Mouse (Mus musculus) liver, adult (tissue): ENCODE results near the gene Arhgef28.
A peak's percentile ranks its signal among the peaks of the same experiment; 100 is the strongest.

ENCODE experiments used
- GATA4 ChIP-seq: IDR thresholded peaks from 2 replicates; pipeline ENCODE4 v1.6.1; 2014; ENCODE audit warnings: mild to moderate bottlenecking, low read length; ENCODE audit not compliant: insufficient replicate concordance

The Arhgef28 gene

DNA sequence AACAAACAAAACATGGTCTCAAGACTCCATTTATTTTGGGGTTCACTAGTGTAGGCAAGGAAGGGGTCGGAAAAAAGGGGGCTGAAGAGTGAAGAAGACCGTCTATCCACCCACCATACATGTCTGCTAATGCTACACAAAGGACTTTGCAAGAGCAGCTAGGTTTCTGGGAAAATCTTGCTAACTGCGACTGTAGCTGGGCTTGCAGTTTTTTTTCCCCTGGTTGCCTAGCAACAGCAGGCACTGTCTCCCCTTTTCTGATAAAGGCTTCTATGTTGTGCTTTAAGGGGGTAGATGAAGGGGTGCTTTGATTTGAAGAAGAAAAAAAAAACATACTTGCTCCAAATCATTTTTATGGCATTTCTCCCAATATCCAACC lies 305.9 kb downstream of the Arhgef28 start:
- no peak for TF ChIP-seq GATA4

DNA sequence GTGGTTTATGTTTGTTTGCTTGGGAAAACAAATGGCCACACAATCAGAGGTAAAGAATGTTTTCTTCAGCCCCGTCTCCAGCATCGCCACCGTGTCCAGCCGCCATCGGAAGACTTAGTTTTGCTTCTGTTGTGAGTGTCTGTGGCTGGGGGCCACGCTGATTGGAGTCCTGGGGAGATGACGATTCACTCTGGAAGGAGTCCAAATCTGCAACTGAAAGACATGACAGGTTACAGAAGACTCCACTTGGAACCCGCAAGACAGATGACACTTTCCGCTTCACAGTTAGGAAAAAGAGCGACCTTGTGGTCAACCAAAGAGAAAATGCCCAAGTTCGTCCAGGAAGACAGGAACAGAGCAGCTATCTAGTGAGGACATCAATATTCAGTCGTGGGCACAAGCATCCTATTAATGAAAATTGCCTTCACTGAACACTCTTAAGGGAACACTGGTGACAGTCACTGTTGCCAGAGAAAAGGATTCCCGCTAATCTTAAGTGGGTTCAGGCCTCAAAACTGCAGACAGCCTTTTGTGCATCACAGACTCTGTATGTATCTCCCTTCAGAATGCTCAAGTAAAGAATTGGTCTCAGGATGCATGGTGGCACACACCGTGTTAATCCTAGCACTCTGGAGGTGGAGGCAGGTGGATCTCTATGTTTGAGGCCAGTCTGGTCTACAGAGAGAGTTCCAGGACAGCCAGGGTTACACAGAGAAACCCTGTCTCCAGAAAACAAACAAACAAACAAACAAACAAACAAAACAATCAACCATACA lies 306.4 kb downstream of the Arhgef28 start:
- TF ChIP-seq GATA4 = no peak

DNA sequence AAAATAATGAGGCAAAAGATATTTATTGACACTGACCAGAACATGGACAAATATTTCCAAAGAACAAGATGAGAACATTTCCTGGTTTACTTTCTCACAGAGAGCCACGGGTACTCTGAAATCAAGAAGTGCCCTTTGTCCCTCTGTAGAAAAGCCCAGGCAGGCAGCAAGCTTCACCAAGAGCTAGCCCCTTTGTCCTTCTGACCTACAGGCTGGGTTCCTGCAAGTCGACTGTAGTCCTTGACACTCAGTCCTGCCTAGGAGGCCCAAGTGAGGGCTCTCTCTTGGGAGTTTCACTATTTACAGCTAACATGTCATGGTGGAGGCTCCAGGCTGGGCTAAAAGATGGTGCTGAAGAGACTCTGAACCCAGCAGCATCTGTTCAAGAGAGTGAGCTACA lies 307.6 kb downstream of the Arhgef28 start:
- TF ChIP-seq GATA4 = no peak

DNA sequence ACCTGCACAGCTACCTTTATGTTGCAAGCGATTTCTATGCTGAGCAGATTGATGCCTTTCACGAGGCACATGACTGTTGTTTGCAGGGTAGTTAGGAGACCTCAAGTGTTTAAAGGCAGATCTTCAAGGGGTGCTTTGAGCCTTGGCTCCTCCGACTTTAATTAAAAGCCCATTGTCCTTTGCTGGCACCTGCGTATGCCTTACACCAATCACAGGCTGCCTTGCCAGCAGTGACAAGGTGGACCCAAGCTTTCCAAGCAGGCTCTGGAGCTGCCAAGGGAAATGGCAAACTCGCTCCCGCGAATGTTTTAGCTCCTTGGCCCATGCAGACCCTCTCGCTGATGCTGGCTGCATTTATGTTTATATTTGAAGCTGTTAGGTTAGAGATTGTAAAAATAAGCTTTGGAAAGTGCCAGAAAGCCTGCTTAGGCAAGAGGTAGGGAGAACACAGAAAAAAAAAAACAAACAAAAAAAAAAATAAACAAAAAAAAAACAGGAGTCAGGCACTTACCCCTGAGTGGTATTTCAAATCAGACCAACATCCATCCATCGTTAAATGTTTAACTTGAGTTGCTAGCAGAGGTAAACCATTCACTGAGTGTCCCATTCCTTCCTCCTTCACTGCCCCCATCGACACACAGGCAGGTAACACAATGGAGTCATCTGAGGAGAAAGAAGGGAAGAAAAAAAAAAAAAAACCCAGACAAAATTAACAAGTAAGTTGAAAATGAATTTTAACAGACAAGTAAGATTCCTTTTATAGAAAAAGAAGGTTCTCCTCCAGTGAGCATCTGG lies 313.0 kb downstream of the Arhgef28 start:
- no peak for TF ChIP-seq GATA4

DNA sequence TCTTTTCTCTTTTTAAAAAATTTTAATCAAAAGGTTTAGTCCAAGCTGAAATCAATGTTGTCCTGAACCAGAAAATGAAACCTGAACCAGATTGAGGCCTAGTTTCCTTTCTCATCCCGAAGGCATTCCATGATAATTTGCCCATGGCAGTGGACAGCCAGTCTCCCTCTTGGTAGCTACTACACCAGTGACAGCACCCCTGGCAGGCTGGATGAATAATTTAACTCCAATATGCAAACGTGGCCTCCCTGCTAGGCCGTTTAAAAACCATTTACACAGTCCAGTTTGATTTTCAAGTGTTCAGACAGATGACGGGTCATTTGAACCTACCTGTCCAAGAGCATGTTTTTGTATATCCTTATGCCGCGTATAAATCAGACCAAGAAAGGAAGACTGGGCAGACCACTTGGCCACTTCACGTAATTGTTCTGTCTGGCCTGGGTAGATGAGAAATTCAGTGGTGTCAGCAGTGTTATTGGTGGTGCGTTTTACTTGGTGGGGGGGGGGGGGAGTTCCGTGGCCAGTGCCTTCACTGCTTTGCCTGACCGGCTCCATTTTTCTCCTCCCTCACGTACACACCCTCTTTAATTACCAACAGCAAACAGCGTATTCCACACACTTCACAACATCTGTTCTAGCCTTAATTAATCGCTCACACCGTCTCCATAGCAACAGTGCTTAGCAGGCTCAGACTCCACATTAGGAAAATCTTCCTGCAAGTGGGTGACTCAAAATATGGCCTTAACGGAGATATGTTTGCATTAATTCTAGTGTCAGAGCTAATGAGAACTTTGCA lies 314.0 kb downstream of the Arhgef28 start:
- no peak for TF ChIP-seq GATA4

DNA sequence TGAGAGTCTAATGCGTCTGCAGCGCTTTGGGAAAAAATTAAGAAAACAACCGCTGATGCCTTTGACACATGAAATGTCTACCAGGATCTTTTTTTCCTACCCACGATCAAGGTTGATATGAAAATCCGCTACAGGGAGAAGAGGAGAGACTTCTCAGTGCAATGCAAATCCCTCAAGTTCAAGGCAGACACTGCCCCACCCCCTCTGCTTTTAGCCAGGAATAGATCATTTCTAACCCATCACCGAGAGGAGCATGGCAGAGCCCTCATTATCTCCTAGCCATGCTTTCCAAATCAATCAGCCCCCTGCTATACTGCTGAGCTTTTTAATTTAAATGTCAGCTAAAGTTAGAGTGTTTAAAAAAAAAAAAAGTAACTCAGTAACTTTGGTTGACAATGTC lies 318.2 kb downstream of the Arhgef28 start:
- TF ChIP-seq GATA4 = no peak

DNA sequence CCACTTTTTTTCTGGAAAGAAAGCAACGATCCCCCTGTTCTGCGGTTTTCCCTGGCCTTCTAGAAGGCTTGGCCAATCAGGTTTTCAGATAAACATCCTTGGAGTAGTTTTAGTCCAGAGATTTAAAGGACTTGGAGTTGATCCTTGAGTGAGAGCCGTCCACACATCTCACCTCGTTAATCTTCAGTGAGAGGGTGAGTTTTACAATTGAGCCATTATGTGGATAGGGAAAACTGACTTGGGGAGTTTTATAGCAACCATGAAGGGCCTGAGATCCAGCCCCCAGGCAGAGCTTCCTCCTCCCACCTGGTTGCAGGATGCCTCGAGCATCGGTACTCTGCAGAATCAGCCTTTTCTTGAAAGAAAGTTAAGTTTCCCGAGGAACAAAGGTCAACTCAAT lies 318.7 kb downstream of the Arhgef28 start:
- no peak for TF ChIP-seq GATA4

DNA sequence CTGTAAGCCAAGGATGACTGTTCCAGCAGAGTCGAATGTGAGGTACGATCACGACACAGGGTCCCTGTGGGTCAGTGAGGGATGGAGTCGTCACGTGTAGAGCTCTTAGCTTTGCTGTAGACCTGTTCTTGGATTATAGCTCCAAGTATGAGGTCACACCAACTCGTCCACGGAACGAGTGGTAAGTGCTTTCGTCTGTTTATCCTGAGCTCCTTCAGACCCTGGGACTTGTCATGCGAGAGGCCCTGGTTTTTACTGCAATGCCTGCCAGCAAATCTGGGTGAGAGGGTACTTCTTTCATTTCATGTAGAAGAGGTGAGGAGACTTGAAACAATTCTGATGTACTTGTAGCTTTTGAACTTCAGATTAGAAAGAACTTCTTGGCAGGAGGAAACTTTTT lies 322.6 kb downstream of the Arhgef28 start:
- TF ChIP-seq GATA4 = no peak

DNA sequence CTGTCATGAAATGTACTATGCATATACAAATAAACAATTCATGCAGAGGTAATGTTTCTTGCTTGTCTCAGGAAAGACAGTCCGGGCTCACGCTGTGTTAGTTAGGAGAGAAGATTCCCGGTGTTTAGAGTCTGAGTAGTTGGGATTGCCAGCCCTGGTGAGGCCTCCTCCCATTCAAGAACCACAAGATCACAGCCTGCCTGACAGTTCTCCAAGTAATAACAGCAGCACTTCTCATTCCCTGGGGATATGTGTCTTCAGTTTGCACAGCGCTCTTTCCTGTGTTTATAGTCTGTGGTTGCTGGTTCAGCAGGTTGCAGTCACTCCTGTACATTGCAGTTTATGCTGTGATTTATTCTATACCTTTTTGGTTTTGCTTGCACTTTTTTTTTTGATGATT lies 329.8 kb downstream of the Arhgef28 start:
- TF ChIP-seq GATA4 = no peak

DNA sequence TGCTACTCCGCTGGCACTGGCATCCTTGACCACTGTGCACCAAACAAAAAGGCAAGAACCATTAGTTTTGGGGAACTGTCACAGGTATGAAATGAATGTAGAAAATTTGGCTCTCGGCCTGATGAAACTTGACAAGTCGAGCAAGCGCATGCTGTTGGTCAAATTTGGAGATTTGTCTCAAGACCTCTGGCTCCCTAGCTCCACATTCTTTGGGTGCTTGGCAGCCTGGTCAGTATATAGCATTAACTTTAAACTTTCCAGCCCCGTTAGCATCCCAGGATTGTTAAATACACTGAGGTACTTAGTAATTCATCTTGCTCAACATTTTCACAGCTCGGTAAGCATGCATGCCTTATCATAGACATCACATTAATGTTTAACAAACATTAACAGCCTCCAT lies 330.2 kb downstream of the Arhgef28 start:
- TF ChIP-seq GATA4 = no peak

DNA sequence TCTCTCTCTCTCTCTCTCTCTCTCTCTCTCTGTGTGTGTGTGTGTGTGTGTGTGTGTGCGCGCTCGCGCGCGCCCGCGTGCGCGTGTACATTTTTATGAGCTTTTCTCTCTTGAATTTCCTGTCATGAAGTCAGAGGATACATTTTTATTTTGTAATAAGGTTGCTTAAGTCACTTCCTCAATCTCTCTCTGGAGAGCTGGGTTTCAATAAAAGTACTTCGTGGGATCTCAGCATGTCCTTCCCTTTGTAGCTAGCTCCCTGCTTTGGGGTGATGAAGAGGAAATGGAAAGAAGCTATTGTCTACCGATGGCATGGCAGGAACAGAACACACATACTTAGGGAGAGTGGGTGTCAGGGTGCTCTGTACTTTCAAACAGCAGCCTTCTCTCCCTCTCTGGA lies 336.8 kb downstream of the Arhgef28 start:
- TF ChIP-seq GATA4 = no peak

DNA sequence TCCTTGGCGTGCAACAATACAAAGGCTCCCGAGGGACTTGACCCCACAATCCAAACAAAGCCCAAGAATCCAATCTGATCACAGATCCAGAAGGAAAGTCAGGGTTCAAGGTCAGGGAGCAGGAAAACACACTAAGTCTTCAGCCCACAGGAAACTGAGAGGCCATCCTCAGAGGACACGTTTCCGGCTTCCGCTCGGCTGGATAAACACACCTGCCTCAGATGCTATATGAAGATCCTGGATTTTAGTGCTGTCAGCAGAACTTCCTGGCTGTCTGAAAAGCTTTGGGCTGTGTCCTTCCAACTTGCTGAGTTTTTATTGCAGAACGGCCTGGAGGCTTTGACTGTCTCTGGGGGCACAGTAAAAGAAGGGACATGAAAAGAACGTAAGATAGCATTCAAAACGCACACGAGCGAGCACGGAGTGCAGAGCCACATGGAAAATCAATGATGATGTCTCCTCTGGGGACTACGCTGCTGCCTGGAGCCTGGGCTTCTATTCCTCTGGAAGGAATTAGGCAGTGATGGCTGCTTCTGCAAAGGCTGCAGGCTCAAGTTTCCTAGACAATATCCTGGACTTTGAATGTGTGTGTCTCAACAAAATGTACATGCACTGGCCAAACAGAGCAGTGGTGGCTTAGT lies 338.8 kb downstream of the Arhgef28 start:
- no peak for TF ChIP-seq GATA4

DNA sequence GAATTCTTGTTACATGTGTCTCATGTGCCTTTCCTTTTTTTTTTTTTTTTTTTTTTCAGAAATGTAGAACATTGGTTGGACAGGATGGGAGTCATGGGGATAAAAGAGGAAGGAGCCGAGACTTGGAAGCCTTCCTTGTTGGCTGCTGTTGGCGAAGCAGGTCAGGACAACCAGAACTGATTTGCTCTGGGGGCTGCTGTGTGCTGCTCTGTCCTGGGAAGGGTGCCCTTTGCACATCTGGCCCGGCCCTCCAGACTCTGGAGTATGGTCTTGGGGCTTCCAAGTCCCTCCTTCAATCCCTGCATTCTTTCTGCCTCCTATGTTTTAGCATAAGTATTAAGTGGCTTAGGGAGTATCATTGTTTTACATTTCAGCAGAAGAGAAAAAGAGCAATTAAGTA lies 347.2 kb downstream of the Arhgef28 start:
- TF ChIP-seq GATA4 = no peak

DNA sequence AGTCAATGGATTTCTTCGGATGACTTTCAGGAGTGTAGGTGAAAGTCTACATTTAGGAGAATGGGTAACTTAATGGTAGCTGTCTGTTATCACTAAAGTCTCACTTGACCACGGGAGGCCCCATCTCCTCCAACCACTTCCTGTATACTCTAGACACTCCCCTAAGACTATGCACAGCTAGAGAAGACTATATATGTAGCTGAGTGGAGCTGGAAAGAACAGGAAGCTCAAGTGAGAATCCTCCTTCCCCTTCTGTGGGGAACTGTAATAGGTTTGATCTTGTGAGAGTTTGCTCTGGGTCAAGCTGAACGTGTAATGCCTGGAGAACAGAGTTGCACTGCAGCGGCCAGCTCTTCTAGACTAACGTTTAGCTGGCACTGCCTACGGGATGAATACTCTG lies 348.4 kb downstream of the Arhgef28 start:
- no peak for TF ChIP-seq GATA4

DNA sequence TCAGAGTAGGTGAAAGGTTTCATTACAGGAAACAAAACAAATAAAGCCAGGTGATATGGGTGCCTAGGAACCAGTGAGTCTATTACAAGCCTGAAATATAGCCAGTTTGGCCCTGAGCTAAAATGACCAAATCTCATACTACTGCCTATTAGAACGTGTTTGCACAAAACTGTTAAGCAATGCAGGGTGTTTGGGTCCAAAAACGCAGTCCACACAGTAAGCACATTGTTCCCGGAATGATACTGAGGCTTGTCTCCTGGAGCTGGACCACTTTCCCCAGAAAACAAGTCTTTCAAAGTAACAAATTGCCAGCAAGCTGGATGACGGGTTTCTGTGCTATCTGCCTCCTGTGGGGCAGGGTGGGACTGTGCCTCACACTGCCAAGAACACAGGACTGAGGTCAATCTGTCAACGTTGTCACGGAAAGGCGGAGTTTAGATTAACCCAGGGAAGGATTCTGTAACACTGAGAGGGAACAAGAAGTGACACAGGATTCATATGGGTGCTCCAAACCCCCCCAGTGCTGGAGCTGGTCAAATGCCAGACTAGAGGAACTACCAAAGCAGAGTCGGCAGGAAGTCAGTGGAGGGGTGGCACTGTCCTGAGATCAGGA lies 352.8 kb downstream of the Arhgef28 start:
- peak; percentile 70 for TF ChIP-seq GATA4
